Mouse (Mus musculus) lung, embryonic 16.5 days (tissue): ENCODE measurements around the gene Efr3b. TPM values are rescaled to one million over a fixed set of nuclear protein-coding genes. Genes with fewer than 3 reads are reported as not detected.

Source experiments
- ATAC-seq: fragments of 200-750 bp; cut with Nextera tagmentation; 2 replicates; pipeline ENCODE4 v1.8.0; 2017; ENCODE audit warnings: low read depth, mild to moderate bottlenecking, moderate library complexity
- H3K27ac ChIP-seq: fragments of 300-500 bp; sonication (generic); 2 replicates; pipeline ENCODE4 v1.5.1; 2014; ENCODE audit warnings: mild to moderate bottlenecking, control low read depth, low read length
- H3K27me3 ChIP-seq: fragments of 300-500 bp; sonication (generic); 2 replicates; pipeline ENCODE4 v1.6.1; 2014; ENCODE audit warnings: low read depth, low read length, mixed read lengths; ENCODE audit not compliant: control insufficient read depth, insufficient read depth
- H3K36me3 ChIP-seq: fragments of 300-500 bp; sonication (generic); 2 replicates; pipeline ENCODE4 v1.6.1; 2014; ENCODE audit warnings: low read length; ENCODE audit not compliant: control insufficient read depth, insufficient read depth
- H3K4me1 ChIP-seq: fragments of 300-500 bp; sonication (generic); replicated peaks from 2 replicates; pipeline ENCODE4 v1.6.1; 2014; ENCODE audit warnings: low read length, mixed read lengths; ENCODE audit not compliant: control insufficient read depth, insufficient read depth
- H3K4me2 ChIP-seq: fragments of 300-500 bp; sonication (generic); 2 replicates; pipeline ENCODE4 v1.6.1; 2014; ENCODE audit warnings: low read depth, low read length, control low read depth
- H3K4me3 ChIP-seq: fragments of 300-500 bp; sonication (generic); 2 replicates; pipeline ENCODE4 v1.5.1; 2014; ENCODE audit warnings: mild to moderate bottlenecking, low read length, control low read depth
- H3K9ac ChIP-seq: fragments of 300-500 bp; sonication (generic); 2 replicates; pipeline ENCODE4 v1.6.1; 2014; ENCODE audit warnings: low read length, control low read depth
- H3K9me3 ChIP-seq: fragments of 300-500 bp; sonication (generic); 2 replicates; pipeline ENCODE4 v1.6.1; 2016; ENCODE audit warnings: low read length; ENCODE audit not compliant: control insufficient read depth
- WGBS: fragments of 180-500 bp; shearing (Covaris S2); extraction: QIAGEN DNeasy Blood & Tissue Kit; methylation state at CpG from one replicate; pipeline ENCODE4 v1.1.7; 2014; 5-methylcytosine and 5-hydroxymethylcytosine counted together
- polyA plus RNA-seq: library from polyadenylated mRNA; unstranded; fragments of >200 nt; fragmentation: Nextera tagmentation; extraction: Ambion mirVana; gene quantifications from 2 replicates; pipeline ENCODE4 v1.2.1, GENCODE M21; 2015

Efr3b gene
- polyA plus RNA-seq, 1 experiment from 2014 or later, result 3.9 TPM

- H3K36me3 ChIP-seq, result no peaks in the 10 kb centered on the region
- no peak for ATAC-seq
- H3K9ac ChIP-seq, result no peak overlapping the region
- H3K4me2 ChIP-seq, result no peak overlapping the region
- no peaks in the 10 kb centered on the region for H3K27me3 ChIP-seq
- no peaks in the 10 kb centered on the region for H3K4me1 ChIP-seq
- 71% methylated on average over 4 of the region's 4 CpGs for WGBS
- no peak overlapping the region for H3K27ac ChIP-seq
- no peak overlapping the region for H3K4me3 ChIP-seq
- H3K9me3 ChIP-seq, result no peaks in the 10 kb centered on the region
Measured at GRCm38 (mm10) chr12:4068551-4068950, 29.8 kb upstream of the Efr3b start.

- no peak for ATAC-seq
- no peak overlapping the region for H3K27ac ChIP-seq
- H3K9me3 ChIP-seq, result no peaks in the 10 kb centered on the region
- H3K9ac ChIP-seq, result no peak overlapping the region
- H3K4me2 ChIP-seq, result no peak overlapping the region
- no peaks in the 10 kb centered on the region for H3K27me3 ChIP-seq
- no peak overlapping the region for H3K4me3 ChIP-seq
- H3K36me3 ChIP-seq, result no peaks in the 10 kb centered on the region
- WGBS, result 69% methylated on average over 6 of the region's 6 CpGs
- H3K4me1 ChIP-seq, result no peaks in the 10 kb centered on the region
Measured at GRCm38 (mm10) chr12:4066681-4067459, 28.2 kb upstream of the Efr3b start.

- H3K27ac ChIP-seq, result no peak overlapping the region
- H3K36me3 ChIP-seq, result no peaks in the 10 kb centered on the region
- no peak overlapping the region for H3K4me2 ChIP-seq
- H3K9me3 ChIP-seq, result no peaks in the 10 kb centered on the region
- H3K4me3 ChIP-seq, result no peak overlapping the region
- H3K4me1 ChIP-seq, result no peaks in the 10 kb centered on the region
- no peak overlapping the region for H3K9ac ChIP-seq
- no peaks in the 10 kb centered on the region for H3K27me3 ChIP-seq
- no peak for ATAC-seq
- 59% methylated on average over 8 of the region's 8 CpGs for WGBS
Measured at GRCm38 (mm10) chr12:4065944-4066343, 27.2 kb upstream of the Efr3b start.

GRCm38 (mm10) chr12:4065498-4065897 lies 26.8 kb upstream of the Efr3b start:
- no peaks in the 10 kb centered on the region for H3K36me3 ChIP-seq
- no peak overlapping the region for H3K4me2 ChIP-seq
- 91% methylated on average over 2 of the region's 2 CpGs for WGBS
- H3K9me3 ChIP-seq, result no peaks in the 10 kb centered on the region
- no peak overlapping the region for H3K4me3 ChIP-seq
- H3K27me3 ChIP-seq, result no peaks in the 10 kb centered on the region
- no peak overlapping the region for H3K27ac ChIP-seq
- H3K9ac ChIP-seq, result no peak overlapping the region
- no peaks in the 10 kb centered on the region for H3K4me1 ChIP-seq
- ATAC-seq, result no peak

- no peaks in the 10 kb centered on the region for H3K36me3 ChIP-seq
- H3K4me1 ChIP-seq, result no peaks in the 10 kb centered on the region
- ATAC-seq, result no peak
- H3K9me3 ChIP-seq, result no peaks in the 10 kb centered on the region
- H3K4me3 ChIP-seq, result no peak overlapping the region
- H3K4me2 ChIP-seq, result no peak overlapping the region
- no peak overlapping the region for H3K27ac ChIP-seq
- H3K27me3 ChIP-seq, result no peaks in the 10 kb centered on the region
- H3K9ac ChIP-seq, result no peak overlapping the region
- 85% methylated on average over 4 of the region's 4 CpGs for WGBS
Measured at GRCm38 (mm10) chr12:4059683-4060082, 21.0 kb upstream of the Efr3b start.

GRCm38 (mm10) chr12:4058321-4058720 lies 19.6 kb upstream of the Efr3b start:
- no peaks in the 10 kb centered on the region for H3K4me1 ChIP-seq
- ATAC-seq, result no peak

GRCm38 (mm10) chr12:4054845-4055244 lies 16.1 kb upstream of the Efr3b start:
- no peaks in the 10 kb centered on the region for H3K9me3 ChIP-seq
- WGBS, result 22% methylated on average over 4 of the region's 4 CpGs
- no peak for ATAC-seq
- H3K36me3 ChIP-seq, result no peaks in the 10 kb centered on the region
- no peak overlapping the region for H3K4me2 ChIP-seq
- H3K27ac ChIP-seq, result no peak overlapping the region
- no peaks in the 10 kb centered on the region for H3K4me1 ChIP-seq
- H3K4me3 ChIP-seq, result no peak overlapping the region
- no peaks in the 10 kb centered on the region for H3K27me3 ChIP-seq
- H3K9ac ChIP-seq, result no peak overlapping the region

More at GRCm38 (mm10) chr12:4058321-4058720, 19.6 kb upstream of the Efr3b start:
- H3K27ac ChIP-seq, result no peak overlapping the region
- no peaks in the 10 kb centered on the region for H3K36me3 ChIP-seq
- no peaks in the 10 kb centered on the region for H3K27me3 ChIP-seq
- no peaks in the 10 kb centered on the region for H3K9me3 ChIP-seq
- no peak overlapping the region for H3K4me3 ChIP-seq
- H3K9ac ChIP-seq, result no peak overlapping the region
- no peak overlapping the region for H3K4me2 ChIP-seq
- WGBS, result 56% methylated on average over 9 of the region's 9 CpGs

- Histone ChIP-seq H3K36me3 (no peaks in the 10 kb centered on the region), H3K27me3 (no peaks in the 10 kb centered on the region), H3K9ac (no peak overlapping the region), H3K9me3 (no peaks in the 10 kb centered on the region), H3K4me1 (no peaks in the 10 kb centered on the region), H3K27ac (no peak overlapping the region), H3K4me2 (no peak overlapping the region), H3K4me3 (no peak overlapping the region)
- ATAC-seq, result no peak
- 64% methylated on average over 3 of the region's 3 CpGs for WGBS
Measured at GRCm38 (mm10) chr12:4053643-4054042, 14.9 kb upstream of the Efr3b start.

- no peaks in the 10 kb centered on the region for H3K9me3 ChIP-seq
- no peaks in the 10 kb centered on the region for H3K27me3 ChIP-seq
- H3K4me3 ChIP-seq, result no peak overlapping the region
- no peak overlapping the region for H3K27ac ChIP-seq
- no peak overlapping the region for H3K4me2 ChIP-seq
- no peaks in the 10 kb centered on the region for H3K4me1 ChIP-seq
- no peak for ATAC-seq
- 46% methylated on average over 9 of the region's 9 CpGs for WGBS
- no peak overlapping the region for H3K9ac ChIP-seq
- H3K36me3 ChIP-seq, result no peaks in the 10 kb centered on the region
Measured at GRCm38 (mm10) chr12:4050861-4051425, 12.2 kb upstream of the Efr3b start.
